Mouse (Mus musculus): ENCODE data around the gene Kif1c. TPM values are rescaled to one million over a fixed set of nuclear protein-coding genes. Genes with fewer than 3 reads are reported as not detected.
A peak's percentile ranks its signal among the peaks of the same experiment; 100 is the strongest.

The Kif1c gene
- polyA plus RNA-seq, 1 experiment from 2014 or later, result 4.0 TPM

- DNase-seq (no peak), ATAC-seq (ENCODE audit: low FRiP score, low TSS enrichment) (no peak)
- no peak overlapping the region for H3K4me3 ChIP-seq (replicated peaks; ENCODE audit: low read depth, low read length)
- H3K9me3 ChIP-seq (ENCODE audit: control insufficient read depth, low read length), result no peaks in the 10 kb centered on the region
- H3K36me3 ChIP-seq (ENCODE audit: control insufficient read depth, insufficient read depth, low read length), result peaks cover 48% of the 10 kb centered on the region
- H3K4me1 ChIP-seq (ENCODE audit: control insufficient read depth, insufficient read depth, low read length), result peaks cover 5% of the 10 kb centered on the region
- no peak overlapping the region for H3K4me2 ChIP-seq (ENCODE audit: low read length)
- 89% methylated on average over 8 of the region's 8 CpGs for WGBS
- H3K27me3 ChIP-seq (ENCODE audit: control insufficient read depth, insufficient read depth, low read length), result no peaks in the 10 kb centered on the region
- H3K9ac ChIP-seq (replicated peaks; ENCODE audit: low read length), result no peak overlapping the region
- H3K27ac ChIP-seq (replicated peaks; ENCODE audit: low read depth, low read length), result no peak overlapping the region
Measured at GRCm38 (mm10) chr11:70663101-70663500, 37.2 kb upstream of the Kif1c start.

- no peak overlapping the region for H3K4me2 ChIP-seq (ENCODE audit: low read length)
- ATAC-seq (ENCODE audit: low FRiP score, low TSS enrichment), result no peak
- no peak for DNase-seq
- no peaks in the 10 kb centered on the region for H3K27me3 ChIP-seq (ENCODE audit: control insufficient read depth, insufficient read depth, low read length)
- 95% methylated on average over 6 of the region's 6 CpGs for WGBS
- H3K9ac ChIP-seq (replicated peaks; ENCODE audit: low read length), result no peak overlapping the region
- no peak overlapping the region for H3K27ac ChIP-seq (replicated peaks; ENCODE audit: low read depth, low read length)
- H3K4me3 ChIP-seq (replicated peaks; ENCODE audit: low read depth, low read length), result no peak overlapping the region
- H3K9me3 ChIP-seq (ENCODE audit: control insufficient read depth, low read length), result no peaks in the 10 kb centered on the region
- peaks cover 6% of the 10 kb centered on the region for H3K4me1 ChIP-seq (ENCODE audit: control insufficient read depth, insufficient read depth, low read length)
- peaks cover 48% of the 10 kb centered on the region for H3K36me3 ChIP-seq (ENCODE audit: control insufficient read depth, insufficient read depth, low read length)
Measured at GRCm38 (mm10) chr11:70663957-70664356, 36.4 kb upstream of the Kif1c start.

GRCm38 (mm10) chr11:70664741-70665140 is 35.6 kb upstream of the Kif1c start:
- Histone ChIP-seq H3K27me3 (ENCODE audit: control insufficient read depth, insufficient read depth, low read length) (no peaks in the 10 kb centered on the region), H3K4me2 (ENCODE audit: low read length) (no peak overlapping the region), H3K9me3 (ENCODE audit: control insufficient read depth, low read length) (no peaks in the 10 kb centered on the region), H3K36me3 (ENCODE audit: control insufficient read depth, insufficient read depth, low read length) (peaks cover 48% of the 10 kb centered on the region), H3K4me1 (ENCODE audit: control insufficient read depth, insufficient read depth, low read length) (peaks cover 6% of the 10 kb centered on the region), H3K27ac (replicated peaks; ENCODE audit: low read depth, low read length) (no peak overlapping the region), H3K4me3 (replicated peaks; ENCODE audit: low read depth, low read length) (no peak overlapping the region), H3K9ac (replicated peaks; ENCODE audit: low read length) (no peak overlapping the region)
- DNase-seq (no peak), ATAC-seq (ENCODE audit: low FRiP score, low TSS enrichment) (no peak)
- 95% methylated on average over 9 of the region's 9 CpGs for WGBS

- 95% methylated on average over 8 of the region's 8 CpGs for WGBS
- Histone ChIP-seq H3K27ac (replicated peaks; ENCODE audit: low read depth, low read length) (no peak overlapping the region), H3K9ac (replicated peaks; ENCODE audit: low read length) (no peak overlapping the region), H3K4me2 (ENCODE audit: low read length) (no peak overlapping the region), H3K4me3 (replicated peaks; ENCODE audit: low read depth, low read length) (no peak overlapping the region), H3K9me3 (ENCODE audit: control insufficient read depth, low read length) (no peaks in the 10 kb centered on the region), H3K27me3 (ENCODE audit: control insufficient read depth, insufficient read depth, low read length) (no peaks in the 10 kb centered on the region), H3K36me3 (ENCODE audit: control insufficient read depth, insufficient read depth, low read length) (peaks cover 45% of the 10 kb centered on the region), H3K4me1 (ENCODE audit: control insufficient read depth, insufficient read depth, low read length) (peaks cover 19% of the 10 kb centered on the region)
- DNase-seq, result no peak
- no peak for ATAC-seq (ENCODE audit: low FRiP score, low TSS enrichment)
Measured at GRCm38 (mm10) chr11:70666687-70667086, 33.7 kb upstream of the Kif1c start.

GRCm38 (mm10) chr11:70667271-70668150 is 32.8 kb upstream of the Kif1c start:
- Histone ChIP-seq H3K4me3 (replicated peaks; ENCODE audit: low read depth, low read length) (peak overlapping the region; percentile 65), H3K27me3 (ENCODE audit: control insufficient read depth, insufficient read depth, low read length) (no peaks in the 10 kb centered on the region), H3K9me3 (ENCODE audit: control insufficient read depth, low read length) (no peaks in the 10 kb centered on the region), H3K27ac (replicated peaks; ENCODE audit: low read depth, low read length) (no peak overlapping the region), H3K4me2 (ENCODE audit: low read length) (peak overlapping the region; percentile 79), H3K36me3 (ENCODE audit: control insufficient read depth, insufficient read depth, low read length) (peaks cover 44% of the 10 kb centered on the region), H3K9ac (replicated peaks; ENCODE audit: low read length) (peak overlapping the region; percentile 49; the same call in 1 of the 2 replicates), H3K4me1 (ENCODE audit: control insufficient read depth, insufficient read depth, low read length) (peaks cover 19% of the 10 kb centered on the region)
- 83% methylated on average over 14 of the region's 14 CpGs for WGBS
- ATAC-seq (ENCODE audit: low FRiP score, low TSS enrichment), result no peak
- DNase-seq, result no peak

- ATAC-seq (ENCODE audit: low FRiP score, low TSS enrichment) (no peak), DNase-seq (no peak)
- H3K4me3 ChIP-seq (replicated peaks; ENCODE audit: low read depth, low read length), result peak overlapping the region; percentile 65
- peak overlapping the region; percentile 49 for H3K9ac ChIP-seq (replicated peaks; ENCODE audit: low read length)
- peaks cover 19% of the 10 kb centered on the region for H3K4me1 ChIP-seq (ENCODE audit: control insufficient read depth, insufficient read depth, low read length)
- H3K27ac ChIP-seq (replicated peaks; ENCODE audit: low read depth, low read length), result peak overlapping the region; percentile 78
- H3K27me3 ChIP-seq (ENCODE audit: control insufficient read depth, insufficient read depth, low read length), result no peaks in the 10 kb centered on the region
- H3K4me2 ChIP-seq (ENCODE audit: low read length), result peak overlapping the region; percentile 79
- WGBS, result 1% methylated on average over 15 of the region's 15 CpGs
- H3K36me3 ChIP-seq (ENCODE audit: control insufficient read depth, insufficient read depth, low read length), result peaks cover 39% of the 10 kb centered on the region
- H3K9me3 ChIP-seq (ENCODE audit: control insufficient read depth, low read length), result no peaks in the 10 kb centered on the region
Measured at GRCm38 (mm10) chr11:70668335-70668770, 32.0 kb upstream of the Kif1c start.

- H3K4me2 ChIP-seq (ENCODE audit: low read length), result peak within 1 kb of the TSS; percentile 79
- WGBS, result under 1% methylated on average over 44 of the region's 44 CpGs
- H3K9ac ChIP-seq (replicated peaks; ENCODE audit: low read length), result peak within 1 kb of the TSS; percentile 72
- peak within 1 kb of the TSS; percentile 65 for H3K4me3 ChIP-seq (replicated peaks; ENCODE audit: low read depth, low read length)
- H3K4me1 ChIP-seq (ENCODE audit: control insufficient read depth, insufficient read depth, low read length), result peaks cover 19% of the 10 kb centered on the region
- H3K9me3 ChIP-seq (ENCODE audit: control insufficient read depth, low read length), result no peaks in the 10 kb centered on the region
- H3K27me3 ChIP-seq (ENCODE audit: control insufficient read depth, insufficient read depth, low read length), result no peaks in the 10 kb centered on the region
- DNase-seq (peak; percentile 97), ATAC-seq (ENCODE audit: low FRiP score, low TSS enrichment) (peak; percentile 96)
- H3K27ac ChIP-seq (replicated peaks; ENCODE audit: low read depth, low read length), result peak within 1 kb of the TSS; percentile 96
- peaks cover 37% of the 10 kb centered on the region for H3K36me3 ChIP-seq (ENCODE audit: control insufficient read depth, insufficient read depth, low read length)
Measured at GRCm38 (mm10) chr11:70668771-70669505, 31.4 kb upstream of the Kif1c start, which contains the start of gene Spag7. Gene Spag7, minus strand, starts transcription at chr11:70669416.

GRCm38 (mm10) chr11:70669582-70670345 is 30.6 kb upstream of the Kif1c start:
- H3K27me3 ChIP-seq (ENCODE audit: control insufficient read depth, insufficient read depth, low read length), result no peaks in the 10 kb centered on the region
- ATAC-seq (ENCODE audit: low FRiP score, low TSS enrichment) (peak; percentile 32), DNase-seq (peak; percentile 82)
- under 1% methylated on average over 31 of the region's 31 CpGs for WGBS
- H3K4me1 ChIP-seq (ENCODE audit: control insufficient read depth, insufficient read depth, low read length), result peaks cover 19% of the 10 kb centered on the region
- peak overlapping the region; percentile 65 for H3K4me3 ChIP-seq (replicated peaks; ENCODE audit: low read depth, low read length)
- H3K9me3 ChIP-seq (ENCODE audit: control insufficient read depth, low read length), result no peaks in the 10 kb centered on the region
- H3K4me2 ChIP-seq (ENCODE audit: low read length), result peak overlapping the region; percentile 79
- H3K36me3 ChIP-seq (ENCODE audit: control insufficient read depth, insufficient read depth, low read length), result peaks cover 33% of the 10 kb centered on the region
- peak overlapping the region; percentile 72 for H3K9ac ChIP-seq (replicated peaks; ENCODE audit: low read length)
- peak overlapping the region; percentile 96 for H3K27ac ChIP-seq (replicated peaks; ENCODE audit: low read depth, low read length)

Measured in midbrain, embryonic 14.5 days (tissue).